Mouse (Mus musculus) kidney, adult 9 months (tissue): ENCODE data around the gene Strip2.

ENCODE experiments used
- DNase-seq: peaks from one replicate; pipeline ENCODE4 v3.0.0; 2022

Strip2 gene

GRCm38 (mm10) chr6:29916530-29917382 is at the start of gene Strip2:
Gene Strip2, plus strand, starts transcription at chr6:29917012.
- DNase-seq: peak; percentile 93

GRCm38 (mm10) chr6:29868341-29868895 is 48.4 kb upstream of the Strip2 start:
- DNase-seq: peak; percentile 74

GRCm38 (mm10) chr6:29873654-29874053 is 43.2 kb upstream of the Strip2 start:
- no peak for DNase-seq

- no peak for DNase-seq
Measured at GRCm38 (mm10) chr6:29875576-29875975, 41.2 kb upstream of the Strip2 start.

GRCm38 (mm10) chr6:29876782-29877181 is 40.0 kb upstream of the Strip2 start:
- DNase-seq: no peak

GRCm38 (mm10) chr6:29879579-29879978 is 37.2 kb upstream of the Strip2 start:
- DNase-seq: no peak

GRCm38 (mm10) chr6:29880796-29881195 is 36.0 kb upstream of the Strip2 start:
- no peak for DNase-seq

- DNase-seq: no peak
Measured at GRCm38 (mm10) chr6:29881936-29882335, 34.9 kb upstream of the Strip2 start.

GRCm38 (mm10) chr6:29882870-29883269 is 33.9 kb upstream of the Strip2 start:
- DNase-seq: no peak

- DNase-seq: no peak
Measured at GRCm38 (mm10) chr6:29891151-29891550, 25.7 kb upstream of the Strip2 start.

- DNase-seq: no peak
Measured at GRCm38 (mm10) chr6:29896976-29897375, 19.8 kb upstream of the Strip2 start.

GRCm38 (mm10) chr6:29901450-29901849 is 15.4 kb upstream of the Strip2 start:
- no peak for DNase-seq

GRCm38 (mm10) chr6:29902256-29902655 is 14.6 kb upstream of the Strip2 start:
- DNase-seq: no peak

- no peak for DNase-seq
Measured at GRCm38 (mm10) chr6:29903343-29903914, 13.4 kb upstream of the Strip2 start.

- no peak for DNase-seq
Measured at GRCm38 (mm10) chr6:29904281-29904680, 12.5 kb upstream of the Strip2 start.

GRCm38 (mm10) chr6:29910631-29911030 is 6.2 kb upstream of the Strip2 start:
- DNase-seq: no peak

GRCm38 (mm10) chr6:29913673-29914072 is 3.1 kb upstream of the Strip2 start:
- DNase-seq: no peak

GRCm38 (mm10) chr6:29914136-29914535 is 2.7 kb upstream of the Strip2 start:
- no peak for DNase-seq

- DNase-seq: no peak
Measured at GRCm38 (mm10) chr6:29915836-29916235, 976 bp upstream of the Strip2 start.

- DNase-seq: peak; percentile 33
Measured at GRCm38 (mm10) chr6:29917383-29917720, 540 bp downstream of the Strip2 start.

- DNase-seq: no peak
Measured at GRCm38 (mm10) chr6:29917947-29918346, 1.1 kb downstream of the Strip2 start.

- DNase-seq: no peak
Measured at GRCm38 (mm10) chr6:29923501-29923900, 6.7 kb downstream of the Strip2 start.

GRCm38 (mm10) chr6:29925594-29926219 is 8.9 kb downstream of the Strip2 start:
- no peak for DNase-seq

GRCm38 (mm10) chr6:29930087-29930486 is 13.3 kb downstream of the Strip2 start:
- DNase-seq: no peak
